Comparison of ENCODE assay signal across 24 mouse cellular contexts in the genomic region with DNA sequence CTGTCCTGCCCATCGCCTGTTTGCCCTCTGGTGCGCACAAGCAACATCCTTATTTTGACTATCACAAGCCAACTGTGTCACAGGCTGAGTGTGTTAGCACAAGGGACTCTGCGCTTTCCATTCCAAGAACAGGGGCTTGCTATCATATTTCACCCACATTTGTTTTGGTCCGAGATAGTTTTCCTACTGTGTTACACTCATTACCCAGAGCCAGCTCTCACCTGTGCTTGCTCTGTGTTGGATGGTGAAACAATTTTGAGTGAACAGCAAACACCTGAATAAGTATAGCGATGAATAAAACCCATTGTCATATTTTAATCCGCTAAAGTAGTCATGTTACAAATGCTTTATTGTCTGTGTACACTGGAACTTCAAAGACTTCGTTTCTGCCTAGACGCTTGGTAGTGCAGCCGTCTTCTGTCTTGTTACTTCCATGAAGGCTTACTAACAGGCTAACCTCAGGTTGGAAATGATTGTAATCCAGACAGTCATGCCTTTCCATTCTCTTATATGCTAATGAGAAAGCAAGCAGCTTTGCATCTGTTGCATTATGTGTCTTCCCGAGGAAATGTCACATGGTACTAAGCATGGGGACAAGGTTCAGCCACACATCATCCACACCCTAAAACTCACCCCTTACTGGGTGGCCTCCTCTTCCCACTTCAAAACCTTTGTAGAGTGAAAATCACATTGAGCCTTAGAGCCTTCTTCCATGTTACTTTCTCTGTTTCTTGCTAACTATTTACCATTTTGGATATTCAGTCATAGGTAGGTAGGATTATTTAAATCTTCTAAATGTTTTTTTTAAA. TPM values are rescaled to one million over a fixed set of nuclear protein-coding genes. Genes with fewer than 3 reads are reported as not detected.
DNase-seq lines count a peak whose midpoint lies in the region; ATAC-seq and TF ChIP-seq lines count a peak whose summit lies in the region.
"Had no signal": no experiment of that assay in that cellular context is flagged by ENCODE, and none has a peak within 500 bp of the region (broad histone marks: within the 10 kb centered on the region; RNA-seq: fewer than 3 reads in every experiment).

No protein-coding gene starts in this region.

- H3K4me2 ChIP-seq in heart, embryonic 11.5 days: no peak overlapping the region
- H3K4me2 ChIP-seq in lung, embryonic 14.5 days: no peak overlapping the region
- no peak overlapping the region for H3K4me2 ChIP-seq in embryonic facial prominence, embryonic 14.5 days (ENCODE audit: low read depth, low read length)
- H3K4me2 ChIP-seq in hindbrain, embryonic 12.5 days (replicated peaks): no peak overlapping the region
- H3K4me2 ChIP-seq: limb, embryonic 15.5 days; liver, embryonic 15.5 days; neural tube, embryonic 12.5 days had no signal

- TF ChIP-seq CTCF in lung, embryonic 14.5 days (IDR thresholded peaks at IDR 0.05; ENCODE audit: low read depth): no peak
- no peak for TF ChIP-seq CTCF in small intestine, adult 2 months (IDR thresholded peaks at IDR 0.05; ENCODE audit: extremely low read depth, insufficient read length, insufficient replicate concordance, low read depth, low read length)

- no peak for ATAC-seq in heart, embryonic 11.5 days (replicated peaks; ENCODE audit: insufficient number of reproducible peaks, low FRiP score, low TSS enrichment)
- peak; percentile 18; the same call in 1 of the 2 replicates for ATAC-seq in lung, embryonic 14.5 days (ENCODE audit: insufficient read depth)
- peak; percentile 79 for ATAC-seq in embryonic facial prominence, embryonic 14.5 days (ENCODE audit: low read depth)
- ATAC-seq in hindbrain, embryonic 12.5 days (ENCODE audit: low FRiP score): no peak
- ATAC-seq: forebrain, embryonic 14.5 days; hindbrain, postnatal 0 days had no signal

- no peak for TF ChIP-seq POLR2A in small intestine, adult 2 months (IDR thresholded peaks at IDR 0.05; ENCODE audit: low read depth, low read length)

- 77% methylated on average over 10 of the region's 10 CpGs for WGBS in heart, embryonic 11.5 days (ENCODE audit: insufficient replicate concordance)
- WGBS in lung, embryonic 14.5 days: 57% methylated on average over 10 of the region's 10 CpGs
- 65% methylated on average over 10 of the region's 10 CpGs for WGBS in embryonic facial prominence, embryonic 14.5 days
- WGBS in small intestine, adult 2 months: 37% methylated on average over 10 of the region's 10 CpGs
- 75% methylated on average over 10 of the region's 10 CpGs for WGBS in hindbrain, embryonic 12.5 days

- no peak overlapping the region for H3K9ac ChIP-seq in heart, embryonic 11.5 days (ENCODE audit: low read depth, low read length)
- no peak overlapping the region for H3K9ac ChIP-seq in lung, embryonic 14.5 days
- no peak overlapping the region for H3K9ac ChIP-seq in embryonic facial prominence, embryonic 14.5 days (ENCODE audit: low read depth, low read length)
- H3K9ac ChIP-seq in hindbrain, embryonic 12.5 days: no peak overlapping the region
- H3K9ac ChIP-seq: limb, embryonic 15.5 days; liver, embryonic 15.5 days; neural tube, embryonic 12.5 days had no signal

- no peak overlapping the region for H3K4me3 ChIP-seq in heart, embryonic 11.5 days (ENCODE audit: low read depth, low read length)
- no peak overlapping the region for H3K4me3 ChIP-seq in lung, embryonic 14.5 days (ENCODE audit: low read depth, low read length)
- no peak overlapping the region for H3K4me3 ChIP-seq in embryonic facial prominence, embryonic 14.5 days (ENCODE audit: low read depth, low read length)
- no peak overlapping the region for H3K4me3 ChIP-seq in small intestine, adult 2 months (ENCODE audit: low read depth, low read length)
- no peak overlapping the region for H3K4me3 ChIP-seq in hindbrain, embryonic 12.5 days
- H3K4me3 ChIP-seq: layer of hippocampus, adult 2 months; limb, embryonic 15.5 days; liver, embryonic 15.5 days; neural tube, embryonic 12.5 days had no signal

- peak overlapping the region; percentile 78; the same call in 1 of the 2 replicates for H3K27ac ChIP-seq in heart, embryonic 11.5 days (ENCODE audit: low read depth, low read length)
- H3K27ac ChIP-seq in lung, embryonic 14.5 days (ENCODE audit: low read depth): no peak overlapping the region
- no peak overlapping the region for H3K27ac ChIP-seq in embryonic facial prominence, embryonic 14.5 days (replicated peaks; ENCODE audit: low read depth, low read length)
- H3K27ac ChIP-seq in small intestine, adult 2 months (ENCODE audit: insufficient read depth, low read depth, low read length): peak overlapping the region; percentile 83
- no peak overlapping the region for H3K27ac ChIP-seq in hindbrain, embryonic 12.5 days
- H3K27ac ChIP-seq: hindbrain, postnatal 0 days; layer of hippocampus, adult 2 months; limb, embryonic 15.5 days; liver, embryonic 15.5 days; neural tube, embryonic 12.5 days had no signal

- H3K9me3 ChIP-seq in heart, embryonic 11.5 days (replicated peaks; ENCODE audit: control insufficient read depth, low read length): no peaks in the 10 kb centered on the region
- no peaks in the 10 kb centered on the region for H3K9me3 ChIP-seq in lung, embryonic 14.5 days (ENCODE audit: low read depth, low read length)
- no peaks in the 10 kb centered on the region for H3K9me3 ChIP-seq in embryonic facial prominence, embryonic 14.5 days (ENCODE audit: control insufficient read depth, low read length)
- no peaks in the 10 kb centered on the region for H3K9me3 ChIP-seq in hindbrain, embryonic 12.5 days (replicated peaks)
- H3K9me3 ChIP-seq: limb, embryonic 15.5 days; liver, embryonic 15.5 days; neural tube, embryonic 12.5 days had no signal

- peaks cover 39% of the 10 kb centered on the region for H3K4me1 ChIP-seq in heart, embryonic 11.5 days (ENCODE audit: control insufficient read depth, insufficient read depth, low read length)
- H3K4me1 ChIP-seq in lung, embryonic 14.5 days (ENCODE audit: insufficient read depth): peaks cover 11% of the 10 kb centered on the region
- no peaks in the 10 kb centered on the region; the same call in none of the 2 replicates for H3K4me1 ChIP-seq in embryonic facial prominence, embryonic 14.5 days (ENCODE audit: control insufficient read depth, insufficient read depth, low read length)
- H3K4me1 ChIP-seq in small intestine, adult 2 months (ENCODE audit: control insufficient read depth, insufficient read depth, insufficient read length, low read length): peaks cover 23% of the 10 kb centered on the region
- H3K4me1 ChIP-seq in hindbrain, embryonic 12.5 days: peaks cover 11% of the 10 kb centered on the region
- H3K4me1 ChIP-seq: limb, embryonic 15.5 days; liver, embryonic 15.5 days had no signal

- H3K36me3 ChIP-seq in heart, embryonic 11.5 days (ENCODE audit: control insufficient read depth, insufficient read depth, low read length): no peaks in the 10 kb centered on the region
- H3K36me3 ChIP-seq in lung, embryonic 14.5 days (ENCODE audit: insufficient read depth): no peaks in the 10 kb centered on the region
- no peaks in the 10 kb centered on the region for H3K36me3 ChIP-seq in embryonic facial prominence, embryonic 14.5 days (ENCODE audit: control insufficient read depth, insufficient read depth, low read length)
- H3K36me3 ChIP-seq in small intestine, adult 2 months (ENCODE audit: control insufficient read depth, insufficient read depth, low read length): no peaks in the 10 kb centered on the region
- H3K36me3 ChIP-seq in hindbrain, embryonic 12.5 days: no peaks in the 10 kb centered on the region
- H3K36me3 ChIP-seq: limb, embryonic 15.5 days; liver, embryonic 15.5 days; neural tube, embryonic 12.5 days had no signal

- no peaks in the 10 kb centered on the region for H3K27me3 ChIP-seq in heart, embryonic 11.5 days (ENCODE audit: control insufficient read depth, insufficient read depth, low read length)
- H3K27me3 ChIP-seq in lung, embryonic 14.5 days (ENCODE audit: insufficient read depth, low read length): no peaks in the 10 kb centered on the region
- H3K27me3 ChIP-seq in embryonic facial prominence, embryonic 14.5 days (replicated peaks; ENCODE audit: control insufficient read depth, insufficient read depth, low read length): no peaks in the 10 kb centered on the region
- H3K27me3 ChIP-seq in small intestine, adult 2 months (ENCODE audit: control insufficient read depth, insufficient read depth, low read length): no peaks in the 10 kb centered on the region
- no peaks in the 10 kb centered on the region for H3K27me3 ChIP-seq in hindbrain, embryonic 12.5 days
- H3K27me3 ChIP-seq: CH12.LX; limb, embryonic 15.5 days; liver, embryonic 15.5 days; neural tube, embryonic 12.5 days had no signal

- no peak for DNase-seq in heart, adult 9 months (ENCODE audit: low spot score in 2 of 2)
- no peak for DNase-seq in lung, embryonic 14.5 days
- no peak for DNase-seq in lung, postnatal 25 days (ENCODE audit: low spot score)
- DNase-seq in embryonic facial prominence, embryonic 14.5 days (ENCODE audit: low spot score): peak; percentile 40
- DNase-seq: adrenal gland, postnatal 36 days; cerebellum, adult 11-12 months; cerebellum, postnatal 14 days; embryo, embryonic 11 days; gastrocnemius, postnatal 10 days; kidney, adult 2 months; kidney, postnatal 10 days; layer of hippocampus, postnatal 36 days; right cerebral cortex, adult 18-20 months; thymus, postnatal 36 days had no signal

RNA-seq across cellular contexts. Expression of gene Camk2d, which starts 44.5 kb away (rescaled TPM):
- polyA plus RNA-seq in heart, embryonic 11.5 days (2014; fragmentation: Nextera tagmentation; extraction: Ambion mirVana): 106 and 114 TPM in 2 replicates
- polyA plus RNA-seq in lung, embryonic 14.5 days (2014; fragmentation: Nextera tagmentation; extraction: Ambion mirVana): 43.2 and 44.8 TPM in 2 replicates
- 40.8 and 40.9 TPM in 2 replicates for polyA plus RNA-seq in embryonic facial prominence, embryonic 14.5 days (2014; fragmentation: Nextera tagmentation; extraction: Ambion mirVana)
- 22.1 and 89.5 TPM in 2 replicates for polyA plus RNA-seq in small intestine, adult 2 months (2012; rRNA removed)
- polyA plus RNA-seq in hindbrain, embryonic 12.5 days (2016; fragmentation: Nextera tagmentation; extraction: Ambion mirVana): 29.7 and 31.0 TPM in 2 replicates

Comparison
In these comparisons a context has a peak if more than half of its experiments do, and no peak if none do; other contexts are left out.
1. ATAC-seq: peak in lung, embryonic 14.5 days (single experiment) and embryonic facial prominence, embryonic 14.5 days (single experiment); none in heart, embryonic 11.5 days (single experiment) and hindbrain, embryonic 12.5 days (single experiment).
2. H3K27ac ChIP-seq: peak in heart, embryonic 11.5 days (single experiment) and small intestine, adult 2 months (single experiment); none in lung, embryonic 14.5 days (single experiment), embryonic facial prominence, embryonic 14.5 days (single experiment) and hindbrain, embryonic 12.5 days (single experiment).